Mouse (Mus musculus): ENCODE measurements at regions not wholly inside any gene's neighbourhood (a gene's known extent, or its start where the extent isn't known, plus 50 kb on each side); places are given as distances from the start of the nearest gene placed in this dataset.

- no peak for DNase-seq (ENCODE audit: low read depth, low spot score)
Measured at GRCm38 (mm10) chr6:117330726-117331360, 162.5 kb downstream of the Cxcl12 start.

DNA sequence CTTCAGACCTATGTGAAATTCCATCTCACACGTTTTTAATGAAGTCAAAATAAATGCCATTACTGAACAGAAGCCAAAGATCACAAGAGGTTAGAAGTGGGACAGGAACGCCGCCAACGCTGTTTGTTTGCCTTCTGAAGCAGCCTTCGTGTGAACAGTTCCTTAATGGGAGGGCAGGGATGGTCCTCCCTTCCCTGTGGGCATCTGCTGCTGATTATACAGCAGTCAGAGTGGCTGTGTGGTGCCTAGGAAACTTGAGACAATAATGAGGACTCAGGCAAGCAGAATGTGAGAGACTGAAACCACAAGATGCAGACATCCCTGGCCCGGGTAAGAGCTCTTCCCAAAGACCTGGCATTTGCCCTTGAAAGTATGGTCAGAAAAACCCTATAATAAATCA is 164.3 kb downstream of the Cxcl12 start:
- no peak for DNase-seq (ENCODE audit: low read depth, low spot score)

GRCm38 (mm10) chr6:117342123-117342522 is 173.8 kb downstream of the Cxcl12 start:
- DNase-seq (ENCODE audit: low read depth, low spot score), result no peak

DNA sequence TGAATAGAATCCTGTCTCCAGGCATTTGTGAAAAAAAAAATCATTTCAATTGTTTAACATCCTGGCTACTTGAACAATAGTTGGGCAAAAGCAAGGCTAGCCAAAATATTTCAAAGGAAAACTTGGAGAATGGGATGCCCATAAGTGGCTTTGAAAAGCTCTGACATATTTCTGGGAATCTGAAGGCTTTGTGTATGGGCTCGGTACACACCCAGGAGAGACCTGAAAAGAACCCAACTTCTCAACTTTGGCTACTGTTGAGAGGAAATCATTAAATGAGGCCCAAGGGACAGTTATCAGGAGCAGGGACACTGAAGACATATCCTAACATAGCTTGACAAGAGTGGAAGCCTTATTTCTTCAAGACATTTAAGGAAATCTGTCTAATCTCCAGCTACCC is 179.0 kb downstream of the Cxcl12 start:
- DNase-seq (ENCODE audit: low read depth, low spot score), result no peak

DNA sequence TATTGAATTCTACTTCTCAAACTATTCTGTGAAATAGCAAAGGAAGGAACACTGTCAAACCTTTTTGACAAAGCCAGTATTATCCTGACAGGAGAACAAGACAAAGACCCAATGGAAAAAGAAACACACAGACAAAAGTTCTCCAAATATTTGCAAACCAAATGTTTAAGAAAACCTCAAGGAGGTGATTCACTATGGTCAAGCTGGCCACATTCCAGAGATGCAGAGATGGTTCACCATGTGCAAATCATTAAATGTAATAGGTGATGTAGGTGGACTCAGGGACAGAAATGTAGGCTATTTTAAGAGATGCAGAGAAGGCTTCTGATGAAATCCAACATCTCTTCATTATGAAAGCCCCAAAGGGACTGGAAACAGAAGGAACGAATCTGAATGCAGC is 183.5 kb downstream of the Cxcl12 start:
- no peak for DNase-seq (ENCODE audit: low read depth, low spot score)

DNA sequence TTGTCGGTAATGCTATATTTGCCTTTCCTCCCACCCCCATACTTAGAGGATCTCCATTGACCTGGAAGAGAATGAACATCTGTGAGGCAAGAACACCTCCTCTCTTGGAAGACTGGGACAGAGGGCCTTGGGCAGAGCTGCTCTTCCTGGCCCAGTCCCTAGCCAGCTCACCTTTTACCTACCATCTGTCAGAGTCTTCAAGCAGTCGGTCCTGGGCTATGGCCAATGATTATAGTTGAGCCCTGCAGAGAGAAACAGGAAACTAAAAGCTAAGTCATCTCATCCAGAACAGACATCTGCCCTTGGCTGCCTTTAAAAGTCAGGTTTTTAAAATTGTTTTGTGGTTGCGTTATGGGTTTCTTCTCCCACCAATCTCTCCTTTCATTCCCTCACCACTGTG is 184.8 kb downstream of the Cxcl12 start:
- DNase-seq (ENCODE audit: low read depth, low spot score), result no peak

DNA sequence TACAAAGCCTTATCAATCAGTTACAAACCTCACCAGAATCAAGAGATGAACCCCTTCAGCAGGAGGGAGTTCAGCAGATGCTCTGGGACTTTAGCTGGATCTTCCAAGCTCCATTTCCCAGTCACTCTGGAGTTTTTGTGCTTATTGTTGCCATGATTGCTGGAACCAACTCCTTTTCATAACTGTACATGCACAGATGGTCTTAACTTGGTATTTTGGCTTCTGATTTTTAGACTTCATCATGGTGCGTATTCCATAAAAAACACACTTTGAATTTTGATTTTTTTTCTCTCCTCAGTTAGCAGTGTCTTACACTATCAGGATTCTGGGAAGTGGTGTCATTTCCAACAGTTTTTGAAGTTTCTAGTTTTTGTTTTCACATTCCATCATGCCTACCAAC is 187.8 kb downstream of the Cxcl12 start:
- DNase-seq (ENCODE audit: low read depth, low spot score), result no peak

- no peak for DNase-seq (ENCODE audit: low read depth, low spot score)
Measured at GRCm38 (mm10) chr6:117359401-117359800, 191.1 kb downstream of the Cxcl12 start.

- DNase-seq (ENCODE audit: low read depth, low spot score), result no peak
Measured at GRCm38 (mm10) chr6:117366563-117366962, 198.2 kb downstream of the Cxcl12 start.

DNA sequence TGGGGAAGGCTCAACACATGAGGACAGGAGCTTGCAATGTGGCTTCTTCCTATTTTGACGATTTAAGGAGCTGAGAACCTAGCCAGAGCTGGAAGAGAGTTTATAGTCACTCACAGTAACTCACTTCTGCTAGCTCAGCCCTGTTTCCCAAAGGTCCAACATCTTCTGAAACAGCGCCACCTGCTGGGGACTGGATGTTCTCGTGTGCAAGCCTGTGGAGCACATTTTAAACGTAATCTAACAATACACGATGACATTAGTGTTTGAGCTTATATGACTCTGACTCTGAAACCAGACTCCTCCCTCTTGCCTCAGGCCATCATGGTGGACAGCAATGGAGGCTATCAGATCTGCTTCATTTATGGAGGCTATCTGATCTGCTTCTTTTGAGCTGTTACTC is 207.7 kb downstream of the Cxcl12 start:
- no peak for DNase-seq (ENCODE audit: low read depth, low spot score)

DNA sequence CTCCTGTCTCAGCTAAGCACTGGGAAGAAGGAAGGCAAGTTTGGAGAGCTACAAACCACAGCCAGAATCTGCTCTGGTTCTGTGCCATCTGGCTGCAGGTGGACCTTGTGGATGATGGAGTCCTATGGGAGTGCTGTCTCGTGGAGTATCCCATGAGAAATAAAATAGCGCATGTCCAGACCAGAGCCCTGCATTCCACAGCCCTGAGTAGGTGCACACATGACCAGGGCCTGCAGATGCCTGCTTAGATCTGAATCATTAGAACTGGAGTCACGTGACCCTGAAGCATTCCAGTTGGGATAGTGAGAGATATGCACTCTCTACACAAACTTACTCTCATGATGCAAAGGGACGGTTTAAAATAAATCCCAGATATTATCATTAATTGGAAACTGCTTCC is 211.6 kb downstream of the Cxcl12 start:
- DNase-seq (ENCODE audit: low read depth, low spot score), result no peak

DNA sequence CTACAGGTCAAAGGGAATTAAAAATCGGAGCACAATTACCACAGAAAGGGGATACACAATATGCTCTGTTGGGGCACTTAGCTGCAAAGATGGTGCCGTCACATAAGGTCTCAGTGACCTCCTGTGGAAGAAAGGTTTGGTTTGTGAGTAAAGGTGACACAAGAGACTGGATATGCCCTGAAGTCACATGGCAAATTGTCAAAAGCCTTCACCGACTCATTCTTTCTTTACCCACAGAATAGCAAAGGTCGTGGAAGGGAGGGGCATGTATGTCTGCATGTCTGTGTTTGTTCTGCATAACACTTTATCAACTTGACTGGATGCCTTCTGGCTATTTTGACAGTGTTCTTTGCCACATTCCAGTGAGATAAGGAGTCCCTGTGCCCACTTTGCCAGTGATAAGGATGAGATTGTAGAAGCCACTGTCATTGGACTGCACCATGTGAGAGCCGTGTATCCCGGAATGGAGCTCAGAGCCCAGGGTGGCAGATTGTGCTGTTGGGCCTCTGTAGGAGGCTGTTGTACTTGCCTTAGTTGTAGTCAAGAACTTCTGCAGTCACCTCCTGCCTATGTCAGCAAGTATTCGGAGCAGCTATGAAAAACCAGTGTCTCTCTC is 222.0 kb downstream of the Cxcl12 start:
- no peak for DNase-seq (ENCODE audit: low read depth, low spot score)

DNA sequence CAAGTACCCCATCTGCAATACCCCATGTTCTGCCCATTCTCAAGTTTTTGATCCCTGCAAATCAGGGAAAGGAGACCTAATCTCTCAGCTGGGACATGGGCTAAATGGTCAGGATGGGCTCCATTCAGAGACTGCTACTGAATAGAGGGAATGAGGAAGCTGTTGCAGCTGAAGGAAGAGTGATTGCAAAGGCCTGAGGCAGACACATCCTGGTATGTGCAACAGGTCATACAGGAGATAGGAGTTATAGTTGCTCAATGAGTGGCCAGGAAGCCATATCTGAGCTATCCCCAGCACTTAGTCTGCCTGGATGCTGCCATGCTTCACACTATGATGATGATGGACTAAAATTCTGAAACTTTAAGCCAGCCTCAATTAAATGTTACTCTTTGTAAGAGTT is 225.1 kb downstream of the Cxcl12 start:
- DNase-seq (ENCODE audit: low read depth, low spot score), result no peak

- DNase-seq (ENCODE audit: low read depth, low spot score), result no peak
Measured at GRCm38 (mm10) chr6:117405589-117406311, 237.4 kb downstream of the Cxcl12 start.

- no peak for DNase-seq (ENCODE audit: low read depth, low spot score)
Measured at GRCm38 (mm10) chr6:117406312-117406595, 237.9 kb downstream of the Cxcl12 start.

GRCm38 (mm10) chr6:117406757-117407156 is 238.4 kb downstream of the Cxcl12 start:
- no peak for DNase-seq (ENCODE audit: low read depth, low spot score)

- DNase-seq (ENCODE audit: low read depth, low spot score), result no peak
Measured at GRCm38 (mm10) chr6:117407206-117407858, 239.0 kb downstream of the Cxcl12 start.

DNA sequence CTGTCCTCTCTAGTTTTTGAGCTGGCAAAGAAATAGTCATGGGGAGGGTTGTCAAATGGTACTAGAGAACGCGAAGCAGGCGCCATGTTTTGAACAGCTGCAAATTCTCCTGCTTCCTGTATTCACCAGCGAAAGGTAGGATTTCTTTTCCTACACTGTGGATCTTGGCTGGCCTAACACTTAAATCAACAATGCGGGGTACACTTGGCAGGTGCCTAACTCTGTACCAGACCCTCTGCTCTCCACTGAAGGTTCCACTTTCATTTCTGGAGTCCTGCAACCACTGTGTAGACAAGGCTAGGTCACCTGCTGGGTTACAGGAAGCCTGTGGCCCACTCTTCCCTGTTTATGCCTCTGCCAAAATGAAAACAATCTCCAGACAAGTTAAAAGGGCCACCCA is 239.6 kb downstream of the Cxcl12 start:
- DNase-seq (ENCODE audit: low read depth, low spot score), result no peak

DNA sequence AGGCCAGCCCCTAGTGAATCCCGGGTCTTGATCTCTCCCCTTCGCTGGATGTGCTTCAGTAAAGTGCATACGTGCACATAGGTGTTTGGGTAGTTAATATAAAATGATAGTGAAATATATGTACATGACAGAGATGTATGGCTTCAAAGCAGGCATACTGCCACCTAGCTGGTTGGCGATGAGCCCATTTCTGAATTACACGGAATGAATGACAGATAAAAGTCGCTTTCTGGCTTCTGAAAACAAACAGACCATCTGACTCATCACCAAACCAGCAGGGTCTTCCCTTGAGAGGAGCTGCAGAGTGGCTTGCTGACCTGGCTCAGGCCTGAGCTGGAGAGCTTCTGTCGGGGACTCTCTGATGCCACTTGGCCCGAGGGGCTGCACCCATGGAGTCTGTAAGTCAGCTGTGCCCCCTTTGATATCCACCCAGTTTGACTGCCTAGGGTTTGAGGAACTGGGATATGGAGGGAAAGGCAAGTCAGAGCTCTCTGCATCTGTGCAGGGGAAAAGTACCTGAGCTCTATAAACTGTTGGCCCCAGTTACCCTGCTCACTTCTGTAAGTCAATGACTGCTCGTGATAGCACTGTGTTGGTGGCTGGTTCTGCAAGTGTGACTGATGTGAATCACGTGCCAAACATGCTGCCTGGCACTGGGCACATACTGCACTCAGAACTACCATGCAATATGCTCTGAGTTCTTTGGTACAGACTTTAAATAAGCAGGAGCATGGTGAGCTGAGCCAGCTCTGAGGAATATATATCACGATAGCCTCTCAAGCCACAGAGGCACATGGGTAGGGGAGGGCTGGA is 240.8 kb downstream of the Cxcl12 start:
- DNase-seq (ENCODE audit: low read depth, low spot score), result no peak

- DNase-seq (ENCODE audit: low read depth, low spot score), result no peak
Measured at GRCm38 (mm10) chr6:117414926-117415325, 246.6 kb downstream of the Cxcl12 start.

DNA sequence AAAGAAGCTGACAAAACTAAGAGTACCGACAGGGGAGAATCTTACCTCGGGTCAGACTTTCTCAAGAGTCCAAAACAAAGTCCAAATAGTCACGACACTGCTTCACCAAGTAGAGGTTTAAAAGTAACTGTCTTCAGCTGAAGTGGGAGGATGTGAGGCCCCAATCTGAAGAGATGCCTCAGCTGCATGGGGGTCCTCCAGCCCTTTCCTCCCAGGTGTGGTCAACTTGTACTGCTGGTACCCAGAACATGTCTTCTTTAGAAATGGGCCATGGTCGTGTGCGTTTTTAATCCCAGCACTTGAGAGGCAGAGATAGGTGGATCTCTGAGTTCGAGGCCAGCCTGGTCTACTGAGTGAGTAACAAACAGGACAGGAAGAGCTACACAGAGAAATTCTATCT is 247.6 kb downstream of the Cxcl12 start:
- DNase-seq (ENCODE audit: low read depth, low spot score), result no peak

GRCm38 (mm10) chr6:117416461-117416860 is 248.1 kb downstream of the Cxcl12 start:
- no peak for DNase-seq (ENCODE audit: low read depth, low spot score)

All from retina, postnatal 7 days (tissue).